Mouse (Mus musculus) liver, embryonic 11.5 days (tissue): ENCODE results near the gene H2-M10.4. TPM values are rescaled to one million over a fixed set of nuclear protein-coding genes. Genes with fewer than 3 reads are reported as not detected.
"Not testable (repeated sequence)": the region's sequence is repeated elsewhere in the genome, so short reads cannot be mapped to it uniquely, and the experiment has no call there.

Experiments used
- ATAC-seq: fragments of 200-750 bp; cut with Nextera tagmentation; replicated peaks from 2 replicates; pipeline ENCODE4 v1.8.0; 2017; ENCODE audit warnings: moderate number of reproducible peaks, mild to moderate bottlenecking, moderate TSS enrichment, moderate library complexity; ENCODE audit not compliant: low FRiP score
- DNase-seq: peaks from one replicate; pipeline ENCODE4 v3.0.0-alpha.2; 2017; ENCODE audit warnings: low spot score
- H3K27ac ChIP-seq: fragments of 300-500 bp; sonication (generic); 2 replicates; pipeline ENCODE4 v1.5.1; 2014; ENCODE audit warnings: mild to moderate bottlenecking, low read depth, low read length, control low read depth
- H3K27me3 ChIP-seq: fragments of 300-500 bp; sonication (generic); replicated peaks from 2 replicates; pipeline ENCODE4 v1.6.1; 2014; ENCODE audit warnings: low read length, mixed read lengths; ENCODE audit not compliant: control insufficient read depth, insufficient read depth
- H3K36me3 ChIP-seq: fragments of 300-500 bp; sonication (generic); 2 replicates; pipeline ENCODE4 v1.6.1; 2014; ENCODE audit warnings: mild to moderate bottlenecking, low read length, moderate library complexity, mixed read lengths; ENCODE audit not compliant: control insufficient read depth, insufficient read depth
- H3K4me1 ChIP-seq: fragments of 300-500 bp; sonication (generic); replicated peaks from 2 replicates; pipeline ENCODE4 v1.6.1; 2014; ENCODE audit warnings: low read length, mixed read lengths; ENCODE audit not compliant: control insufficient read depth, insufficient read depth
- H3K4me2 ChIP-seq: fragments of 300-500 bp; sonication (generic); 2 replicates; pipeline ENCODE4 v1.6.1; 2014; ENCODE audit warnings: mild to moderate bottlenecking, control low read depth, moderate library complexity
- H3K4me3 ChIP-seq: fragments of 300-500 bp; sonication (generic); 2 replicates; pipeline ENCODE4 v1.5.1; 2014; ENCODE audit warnings: low read depth, low read length, control low read depth
- H3K9ac ChIP-seq: fragments of 300-500 bp; sonication (generic); 2 replicates; pipeline ENCODE4 v1.6.1; 2014; ENCODE audit warnings: low read depth, low read length, control low read depth
- H3K9me3 ChIP-seq: fragments of 300-500 bp; sonication (generic); 2 replicates; pipeline ENCODE4 v1.6.1; 2016; ENCODE audit warnings: low read length, inconsistent platforms, mixed read lengths; ENCODE audit not compliant: control insufficient read depth
- WGBS: fragments of 180-500 bp; shearing (Covaris S2); extraction: QIAGEN DNeasy Blood & Tissue Kit; methylation state at CpG from one replicate; pipeline ENCODE4 v1.1.7; 2014; 5-methylcytosine and 5-hydroxymethylcytosine counted together
- polyA plus RNA-seq: library from polyadenylated mRNA; unstranded; fragments of >200 nt; fragmentation: Nextera tagmentation; extraction: Ambion mirVana; gene quantifications from 2 replicates; pipeline ENCODE4 v1.2.1, GENCODE M21; 2014

Gene H2-M10.4
- not detected in 2 replicates for polyA plus RNA-seq

GRCm38 (mm10) chr17:36462234-36462633 lies at the start of gene H2-M10.4:
Gene H2-M10.4 (minus strand): TSS chr17:36462334.
- Histone ChIP-seq H3K36me3 (no peaks in the 10 kb centered on the region), H3K4me2 (no peak within 1 kb of the TSS), H3K9ac (no peak within 1 kb of the TSS), H3K9me3 (no peaks in the 10 kb centered on the region), H3K27me3 (no peaks in the 10 kb centered on the region), H3K4me1 (no peaks in the 10 kb centered on the region), H3K4me3 (no peak within 1 kb of the TSS), H3K27ac (no peak within 1 kb of the TSS)
- DNase-seq (no peak), ATAC-seq (no peak)
- WGBS: 86% methylated on average over 7 of the region's 7 CpGs

DNA sequence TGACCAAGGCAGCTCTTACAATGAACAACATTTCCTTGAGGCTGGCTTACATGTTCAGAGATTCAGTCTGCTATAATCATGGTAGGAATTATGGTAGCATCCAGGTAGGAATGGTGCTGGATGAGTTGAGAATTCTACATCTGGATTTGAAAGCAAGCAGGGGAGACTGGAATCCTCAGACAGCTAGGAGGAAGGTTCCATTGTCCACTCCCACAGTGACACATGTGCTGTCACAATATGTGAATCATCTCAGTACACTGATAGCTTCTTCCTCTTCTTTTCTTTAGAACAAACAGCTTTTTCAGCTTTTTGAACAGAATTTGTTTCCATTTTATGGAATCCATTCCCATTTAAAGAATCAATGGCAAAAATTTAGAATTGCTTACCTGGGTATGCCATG lies 41.8 kb upstream of the H2-M10.4 start:
- H3K9me3 ChIP-seq: no peaks in the 10 kb centered on the region

GRCm38 (mm10) chr17:36500435-36500834 lies 38.3 kb upstream of the H2-M10.4 start:
- Histone ChIP-seq H3K4me2 (no peak overlapping the region), H3K4me3 (no peak overlapping the region), H3K27me3 (no peaks in the 10 kb centered on the region), H3K9ac (no peak overlapping the region), H3K9me3 (no peaks in the 10 kb centered on the region), H3K36me3 (no peaks in the 10 kb centered on the region), H3K4me1 (no peaks in the 10 kb centered on the region), H3K27ac (no peak overlapping the region)
- ATAC-seq: no peak
- 31% methylated on average over 1 of the region's 1 CpGs for WGBS
- no peak for DNase-seq

More for the DNA sequence above, 41.8 kb upstream of the H2-M10.4 start:
- H3K27me3 ChIP-seq: no peaks in the 10 kb centered on the region
- H3K4me1 ChIP-seq: no peaks in the 10 kb centered on the region
- no peak overlapping the region for H3K9ac ChIP-seq
- no peak overlapping the region for H3K4me2 ChIP-seq
- ATAC-seq (no peak), DNase-seq (no peak)
- no peaks in the 10 kb centered on the region for H3K36me3 ChIP-seq
- H3K27ac ChIP-seq: no peak overlapping the region
- no peak overlapping the region for H3K4me3 ChIP-seq

DNA sequence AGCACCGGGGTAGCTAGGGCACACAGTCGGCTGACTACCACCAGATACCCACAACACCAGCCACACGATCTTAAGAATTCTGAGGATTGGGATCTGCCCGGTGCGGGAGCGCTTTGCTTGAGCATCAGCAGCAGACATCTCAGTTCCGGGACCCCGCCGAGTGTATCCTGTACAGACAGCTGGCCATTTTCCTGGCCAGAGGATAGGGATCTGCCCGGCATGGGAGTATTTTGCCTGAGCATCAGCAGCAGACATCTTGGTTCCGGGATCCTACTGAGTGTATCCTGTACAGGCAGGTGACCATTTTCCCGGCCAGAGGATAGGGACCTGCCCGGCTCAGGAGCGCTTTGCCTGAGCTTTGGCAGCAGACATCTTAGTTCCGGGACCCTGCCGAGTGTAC lies 26.0 kb upstream of the H2-M10.4 start:
- not testable (repeated sequence) for H3K4me1 ChIP-seq, H3K4me3 ChIP-seq, H3K27ac ChIP-seq, H3K36me3 ChIP-seq, H3K27me3 ChIP-seq, DNase-seq, H3K4me2 ChIP-seq, ATAC-seq, H3K9ac ChIP-seq, H3K9me3 ChIP-seq
- WGBS: 87% methylated on average over 16 of the region's 16 CpGs

DNA sequence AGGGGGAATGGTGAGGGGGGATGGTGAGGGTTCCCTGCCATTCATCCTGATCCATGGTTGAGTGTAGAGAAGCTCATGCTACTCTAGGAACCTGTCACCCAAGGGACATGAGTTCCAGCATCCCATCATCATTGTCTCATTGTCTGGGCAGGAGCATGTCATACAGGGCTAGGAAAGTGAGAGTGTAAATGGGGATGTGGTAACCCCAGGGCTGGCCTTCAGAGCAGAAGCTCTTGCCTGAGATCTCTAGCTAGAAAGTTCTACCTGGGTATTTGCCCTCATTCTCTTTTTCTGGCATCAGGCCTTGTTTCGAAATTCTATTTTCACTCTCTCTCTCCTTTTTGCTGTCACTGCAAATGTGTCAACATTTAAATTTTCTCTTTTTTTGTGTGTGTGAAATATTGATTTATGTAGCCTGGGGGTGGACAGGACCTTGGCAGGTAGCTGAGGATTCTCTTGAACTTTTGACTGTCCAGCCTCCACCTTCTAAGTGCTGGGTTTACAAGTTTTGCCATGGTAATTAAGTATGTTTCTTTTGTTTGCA lies 24.6 kb upstream of the H2-M10.4 start:
- Histone ChIP-seq H3K27me3 (no peaks in the 10 kb centered on the region), H3K9ac (no peak overlapping the region), H3K36me3 (no peaks in the 10 kb centered on the region), H3K4me3 (no peak overlapping the region), H3K9me3 (no peaks in the 10 kb centered on the region), H3K4me2 (no peak overlapping the region), H3K4me1 (no peaks in the 10 kb centered on the region), H3K27ac (no peak overlapping the region)
- ATAC-seq (no peak), DNase-seq (no peak)
- WGBS: 55% methylated on average over 1 of the region's 1 CpGs

DNA sequence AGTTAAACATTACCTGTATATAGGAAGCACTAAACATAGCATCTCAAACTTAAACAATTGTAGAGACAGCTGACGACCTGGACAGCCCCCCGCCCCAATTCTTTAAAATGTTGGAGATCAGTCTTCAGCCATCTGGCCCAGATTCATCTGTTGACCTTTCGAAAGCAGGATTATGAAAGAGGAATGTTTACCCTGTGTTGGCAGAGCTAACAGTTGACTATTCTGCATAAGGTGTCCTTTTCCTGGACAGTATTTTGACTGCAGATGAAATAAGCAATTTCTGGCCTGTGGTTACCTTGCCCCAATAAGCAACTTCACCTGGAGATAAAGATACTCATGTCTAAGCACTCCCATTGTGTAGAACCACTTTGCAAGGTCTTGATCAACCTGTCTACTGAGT lies 21.7 kb upstream of the H2-M10.4 start:
- DNase-seq (no peak), ATAC-seq (no peak)
- Histone ChIP-seq H3K27ac (no peak overlapping the region), H3K27me3 (no peaks in the 10 kb centered on the region), H3K4me1 (no peaks in the 10 kb centered on the region), H3K4me2 (no peak overlapping the region), H3K36me3 (no peaks in the 10 kb centered on the region), H3K9me3 (no peaks in the 10 kb centered on the region), H3K9ac (no peak overlapping the region), H3K4me3 (no peak overlapping the region)
- 64% methylated on average over 3 of the region's 3 CpGs for WGBS

- WGBS: 60% methylated on average over 4 of the region's 4 CpGs
- no peak for ATAC-seq
These were observed 5.9 kb downstream of the H2-M10.4 start for GRCm38 (mm10) chr17:36456260-36456659.

DNA sequence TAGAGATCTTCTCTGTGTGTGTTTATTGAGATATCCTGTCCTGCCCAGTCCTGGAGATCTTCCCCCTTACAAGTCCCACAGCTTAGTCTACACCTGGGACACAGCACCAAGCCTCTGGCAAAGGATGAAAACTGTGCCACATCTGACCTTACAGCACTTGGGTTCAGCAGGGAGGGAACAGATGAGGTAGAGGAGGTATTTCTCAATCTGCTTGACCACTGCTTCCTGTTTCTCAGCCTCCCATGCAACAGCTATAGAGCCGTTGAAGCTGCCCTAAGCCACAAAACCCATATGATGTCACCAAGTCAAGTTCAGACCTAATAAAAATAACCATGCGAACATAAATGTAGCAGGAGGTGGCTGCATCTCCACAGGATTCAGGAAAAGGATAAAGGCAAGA lies 30.7 kb downstream of the H2-M10.4 start:
- no peak overlapping the region for H3K27ac ChIP-seq
- H3K4me1 ChIP-seq: no peaks in the 10 kb centered on the region
- H3K4me2 ChIP-seq: no peak overlapping the region
- 34% methylated on average over 2 of the region's 2 CpGs for whole genome bisulfite sequencing
- H3K9me3 ChIP-seq: no peaks in the 10 kb centered on the region
- ATAC-seq (no peak), DNase-seq (no peak)
- H3K27me3 ChIP-seq: no peaks in the 10 kb centered on the region
- no peak overlapping the region for H3K9ac ChIP-seq
- H3K4me3 ChIP-seq: no peak overlapping the region
- H3K36me3 ChIP-seq: no peaks in the 10 kb centered on the region

More at GRCm38 (mm10) chr17:36456260-36456659, 5.9 kb downstream of the H2-M10.4 start:
- H3K36me3 ChIP-seq: no peaks in the 10 kb centered on the region
- H3K9ac ChIP-seq: no peak overlapping the region
- no peak overlapping the region for H3K4me3 ChIP-seq
- no peaks in the 10 kb centered on the region for H3K4me1 ChIP-seq
- no peak overlapping the region for H3K4me2 ChIP-seq
- no peaks in the 10 kb centered on the region for H3K9me3 ChIP-seq
- no peak for DNase-seq
- no peaks in the 10 kb centered on the region for H3K27me3 ChIP-seq
- no peak overlapping the region for H3K27ac ChIP-seq

GRCm38 (mm10) chr17:36418091-36418754 lies 43.9 kb downstream of the H2-M10.4 start:
- Histone ChIP-seq H3K27ac (no peak overlapping the region), H3K27me3 (no peaks in the 10 kb centered on the region), H3K9me3 (no peaks in the 10 kb centered on the region), H3K9ac (no peak overlapping the region), H3K4me1 (no peaks in the 10 kb centered on the region), H3K36me3 (no peaks in the 10 kb centered on the region), H3K4me2 (no peak overlapping the region), H3K4me3 (no peak overlapping the region)
- ATAC-seq (no peak), DNase-seq (no peak)
- 21% methylated on average over 4 of the region's 4 CpGs for WGBS
